ENCODE assay signal across 10 mouse cellular contexts in the genomic region with DNA sequence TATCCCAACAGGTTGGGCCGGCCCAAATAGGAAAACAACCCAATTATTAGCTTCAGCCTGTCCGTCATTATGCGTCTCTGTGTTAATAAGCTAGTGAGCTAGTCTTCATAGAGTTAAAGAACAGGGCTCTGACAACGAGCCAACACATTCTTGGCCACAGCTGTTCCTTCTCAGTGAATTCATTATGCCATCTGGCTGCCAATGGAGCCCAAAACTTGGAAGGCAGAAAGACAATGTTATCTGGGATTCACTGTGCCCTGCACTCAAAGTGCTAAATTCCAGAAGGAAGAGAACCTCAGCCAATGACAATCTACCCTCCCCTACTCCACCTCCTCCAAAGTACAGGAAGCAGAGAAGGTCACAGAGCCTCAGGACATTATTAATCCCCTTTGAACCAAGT. TPM values are rescaled to one million over a fixed set of nuclear protein-coding genes. Genes with fewer than 3 reads are reported as not detected.
DNase-seq lines count a peak whose midpoint lies in the region; ATAC-seq and TF ChIP-seq lines count a peak whose summit lies in the region.
"Had no signal": no experiment of that assay in that cellular context is flagged by ENCODE, and none has a peak within 500 bp of the region (broad histone marks: within the 10 kb centered on the region; RNA-seq: fewer than 3 reads in every experiment).

No protein-coding gene starts in this region.

- no peak overlapping the region for H3K27ac ChIP-seq in lung, embryonic 14.5 days (ENCODE audit: low read depth)
- H3K27ac ChIP-seq in hindbrain, postnatal 0 days = peak overlapping the region; percentile 26; the same call in 1 of the 2 replicates
- H3K27ac ChIP-seq: neural tube, embryonic 12.5 days had no signal

- H3K4me1 ChIP-seq in lung, embryonic 14.5 days (ENCODE audit: insufficient read depth) = no peaks in the 10 kb centered on the region; the same call in 1 of the 2 replicates
- H3K4me1 ChIP-seq in hindbrain, postnatal 0 days (ENCODE audit: insufficient read depth, low read length) = no peaks in the 10 kb centered on the region
- H3K4me1 ChIP-seq: neural tube, embryonic 12.5 days had no signal

- ATAC-seq in lung, embryonic 14.5 days (ENCODE audit: insufficient read depth) = peak; percentile 28; the same call in 1 of the 2 replicates
- peak; percentile 80 for ATAC-seq in hindbrain, postnatal 0 days
- ATAC-seq in erythroblast, adult 5-6 weeks (replicated peaks; ENCODE audit: low FRiP score, poor library complexity, severe bottlenecking) = no peak

- no peak for TF ChIP-seq CTCF in lung, embryonic 14.5 days (IDR thresholded peaks at IDR 0.05; ENCODE audit: low read depth)
- no peak for TF ChIP-seq CTCF in hindbrain, postnatal 0 days (IDR thresholded peaks at IDR 0.05; ENCODE audit: low read depth)

- peak; percentile 61 for DNase-seq in adrenal gland, postnatal 14 days
- no peak for DNase-seq in adrenal gland, postnatal 4 days (ENCODE audit: low spot score in 2 of 2)
- peak; percentile 70 for DNase-seq in lung, embryonic 14.5 days
- no peak for DNase-seq in lung, adult 18-20 months
- peak; percentile 89 for DNase-seq in hindbrain, postnatal 0 days (ENCODE audit: low spot score)
- peak; percentile 36 for DNase-seq in lung, postnatal 14 days
- DNase-seq in spleen, postnatal 4 days (ENCODE audit: low spot score in 2 of 2) = no peak

- H3K4me2 ChIP-seq in lung, embryonic 14.5 days = no peak overlapping the region
- no peak overlapping the region for H3K4me2 ChIP-seq in hindbrain, postnatal 0 days (ENCODE audit: low read depth, low read length)
- H3K4me2 ChIP-seq: neural tube, embryonic 12.5 days had no signal

- no peak overlapping the region for H3K9ac ChIP-seq in lung, embryonic 14.5 days
- no peak overlapping the region for H3K9ac ChIP-seq in hindbrain, postnatal 0 days (replicated peaks; ENCODE audit: low read length)
- H3K9ac ChIP-seq: neural tube, embryonic 12.5 days had no signal

- H3K36me3 ChIP-seq in lung, embryonic 14.5 days (ENCODE audit: insufficient read depth) = no peaks in the 10 kb centered on the region
- H3K36me3 ChIP-seq in hindbrain, postnatal 0 days (ENCODE audit: insufficient read depth, low read length) = no peaks in the 10 kb centered on the region
- H3K36me3 ChIP-seq: neural tube, embryonic 12.5 days had no signal

- H3K9me3 ChIP-seq in lung, embryonic 14.5 days (ENCODE audit: low read depth, low read length) = no peaks in the 10 kb centered on the region
- H3K9me3 ChIP-seq in hindbrain, postnatal 0 days (ENCODE audit: low read length) = no peaks in the 10 kb centered on the region
- H3K9me3 ChIP-seq: neural tube, embryonic 12.5 days had no signal

- H3K27me3 ChIP-seq in lung, embryonic 14.5 days (ENCODE audit: insufficient read depth, low read length) = no peaks in the 10 kb centered on the region
- H3K27me3 ChIP-seq in hindbrain, postnatal 0 days (ENCODE audit: insufficient read depth, low read length) = no peaks in the 10 kb centered on the region
- H3K27me3 ChIP-seq: neural tube, embryonic 12.5 days had no signal

- no peak overlapping the region for H3K4me3 ChIP-seq in lung, embryonic 14.5 days (ENCODE audit: low read depth, low read length)
- no peak overlapping the region for H3K4me3 ChIP-seq in hindbrain, postnatal 0 days (ENCODE audit: low read length)
- H3K4me3 ChIP-seq: neural tube, embryonic 12.5 days had no signal

- 69% methylated on average over 4 of the region's 4 CpGs for WGBS in lung, embryonic 14.5 days
- WGBS in hindbrain, postnatal 0 days = 25% methylated on average over 4 of the region's 4 CpGs

RNA-seq across cellular contexts. Expression of a gene that starts 26.5 kb away (rescaled TPM):
- total RNA-seq in adrenal gland, postnatal 14 days (2021) = 15.1 and 22.9 TPM in 2 replicates
- total RNA-seq in adrenal gland, postnatal 4 days (2021) = 10 to 100 TPM; 11.0 to 11.5 TPM
- 0.08 and 0.50 TPM in 2 replicates for polyA plus RNA-seq in lung, embryonic 14.5 days (2014; fragmentation: Nextera tagmentation; extraction: Ambion mirVana)
- total RNA-seq in hindbrain, postnatal 0 days (2014; rRNA removed) = 0.04 and 0.63 TPM in 2 replicates
- 0.54 and 0.60 TPM in 2 replicates for polyA plus RNA-seq in hindbrain, postnatal 0 days (2015; fragmentation: Nextera tagmentation; extraction: Ambion mirVana)
- not detected in 2 replicates for total RNA-seq in erythroblast, adult 5-6 weeks (2015; ENCODE audit: low replicate concordance)
- not detected in 2 replicates for total RNA-seq in erythroblast, adult 5-6 weeks (2017; ENCODE audit: low replicate concordance)
- total RNA-seq: hematopoietic stem cell, adult 5-6 weeks had no signal

RNA-seq across cellular contexts. Expression of a gene that starts 26.8 kb away (rescaled TPM):
- total RNA-seq in adrenal gland, postnatal 14 days (2021) = 0.07 and 0.08 TPM in 2 replicates
- under 1 TPM; 0.51 to 0.73 TPM for total RNA-seq in adrenal gland, postnatal 4 days (2021)
- polyA plus RNA-seq in lung, embryonic 14.5 days (2014; fragmentation: Nextera tagmentation; extraction: Ambion mirVana) = 4.7 and 4.9 TPM in 2 replicates
- 0.07 and 0.37 TPM in 2 replicates for total RNA-seq in hindbrain, postnatal 0 days (2014; rRNA removed)
- 0.09 and 0.10 TPM in 2 replicates for polyA plus RNA-seq in hindbrain, postnatal 0 days (2015; fragmentation: Nextera tagmentation; extraction: Ambion mirVana)
- total RNA-seq in erythroblast, adult 5-6 weeks (2015; ENCODE audit: low replicate concordance) = not detected in 2 replicates
- not detected in 2 replicates for total RNA-seq in erythroblast, adult 5-6 weeks (2017; ENCODE audit: low replicate concordance)
- total RNA-seq: hematopoietic stem cell, adult 5-6 weeks had no signal
- polyA plus RNA-seq: neural tube, embryonic 12.5 days had no signal

RNA-seq across cellular contexts. Expression of a gene that starts 56.6 kb away (rescaled TPM):
- total RNA-seq in adrenal gland, postnatal 14 days (2021) = 35.2 and 52.6 TPM in 2 replicates
- 10 to 100 TPM; 44.7 to 47.5 TPM for total RNA-seq in adrenal gland, postnatal 4 days (2021)
- polyA plus RNA-seq in lung, embryonic 14.5 days (2014; fragmentation: Nextera tagmentation; extraction: Ambion mirVana) = 10.3 and 11.4 TPM in 2 replicates
- total RNA-seq in hindbrain, postnatal 0 days (2014; rRNA removed) = 41.4 and 48.0 TPM in 2 replicates
- 20.9 and 23.6 TPM in 2 replicates for polyA plus RNA-seq in hindbrain, postnatal 0 days (2015; fragmentation: Nextera tagmentation; extraction: Ambion mirVana)
- 0.96 and 1.3 TPM in 2 replicates for total RNA-seq in erythroblast, adult 5-6 weeks (2015; ENCODE audit: low replicate concordance)
- 0.56 TPM in 1 of 2 replicates, not detected in the other for total RNA-seq in erythroblast, adult 5-6 weeks (2017; ENCODE audit: low replicate concordance)

Comparison
In these comparisons a context has a peak if more than half of its experiments do, and no peak if none do; other contexts are left out.
1. DNase-seq: peak in adrenal gland, postnatal 14 days (single experiment), lung, embryonic 14.5 days (single experiment), hindbrain, postnatal 0 days (single experiment) and lung, postnatal 14 days (single experiment); none in adrenal gland, postnatal 4 days (0 of 2), lung, adult 18-20 months (0 of 2) and spleen, postnatal 4 days (0 of 2).
2. RNA of a gene that starts 56.6 kb away (total RNA-seq): 41.4 to 48.0 TPM in hindbrain, postnatal 0 days, 44.7 to 47.5 TPM in adrenal gland, postnatal 4 days and 35.2 to 52.6 TPM in adrenal gland, postnatal 14 days; 0.56 to 1.3 TPM in erythroblast, adult 5-6 weeks; every median in the first group is over 10 times any median in the second.